Mouse (Mus musculus): ENCODE results near the gene Dmwd. TPM values are rescaled to one million over a fixed set of nuclear protein-coding genes. Genes with fewer than 3 reads are reported as not detected.

Dmwd gene
- polyA plus RNA-seq, 1 experiment from 2014 or later: 5.4 TPM

DNA sequence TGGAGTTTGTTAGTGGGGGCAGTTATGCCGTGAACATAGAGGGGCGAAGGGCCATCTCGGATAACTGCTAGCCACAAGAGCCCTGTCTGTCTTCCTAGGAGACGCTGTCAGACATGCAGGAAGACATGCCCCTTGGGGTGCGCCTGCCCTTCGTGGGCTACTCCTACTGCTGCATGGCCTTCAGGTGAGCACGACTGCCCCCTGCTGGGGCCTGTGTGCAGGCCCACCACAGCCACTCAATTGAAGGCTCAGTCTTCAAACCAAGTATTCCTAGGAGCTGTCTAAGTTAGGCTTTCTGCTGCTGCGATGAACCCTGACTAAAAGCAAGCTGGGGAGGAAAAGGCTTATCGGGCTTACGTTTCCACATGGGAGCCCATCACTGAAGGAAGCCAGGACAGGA, 12.8 kb downstream of the Dmwd start:
- no peak overlapping the region for H3K27ac ChIP-seq (ENCODE audit: low read depth, low read length)
- no peak overlapping the region for H3K4me3 ChIP-seq (ENCODE audit: low read depth, low read length)
- H3K4me2 ChIP-seq (replicated peaks; ENCODE audit: low read depth): no peak overlapping the region
- H3K36me3 ChIP-seq (ENCODE audit: control insufficient read depth, insufficient read depth): peaks cover 11% of the 10 kb centered on the region
- no peaks in the 10 kb centered on the region; the same call in none of the 2 replicates for H3K4me1 ChIP-seq (replicated peaks; ENCODE audit: control insufficient read depth, insufficient read depth, low read length)
- H3K9ac ChIP-seq (ENCODE audit: low read depth, low read length): no peak overlapping the region
- ATAC-seq: no peak
- H3K27me3 ChIP-seq (replicated peaks; ENCODE audit: control insufficient read depth, insufficient read depth, low read length): no peaks in the 10 kb centered on the region
- WGBS: 45% methylated on average over 10 of the region's 10 CpGs
- peak; percentile 87 for TF ChIP-seq CTCF (IDR thresholded peaks at IDR 0.05; ENCODE audit: low read depth)
- H3K9me3 ChIP-seq (ENCODE audit: control insufficient read depth): no peaks in the 10 kb centered on the region

GRCm38 (mm10) chr7:19091913-19092312, 15.9 kb downstream of the Dmwd start:
- no peak overlapping the region for H3K4me2 ChIP-seq (replicated peaks; ENCODE audit: low read depth)

DNA sequence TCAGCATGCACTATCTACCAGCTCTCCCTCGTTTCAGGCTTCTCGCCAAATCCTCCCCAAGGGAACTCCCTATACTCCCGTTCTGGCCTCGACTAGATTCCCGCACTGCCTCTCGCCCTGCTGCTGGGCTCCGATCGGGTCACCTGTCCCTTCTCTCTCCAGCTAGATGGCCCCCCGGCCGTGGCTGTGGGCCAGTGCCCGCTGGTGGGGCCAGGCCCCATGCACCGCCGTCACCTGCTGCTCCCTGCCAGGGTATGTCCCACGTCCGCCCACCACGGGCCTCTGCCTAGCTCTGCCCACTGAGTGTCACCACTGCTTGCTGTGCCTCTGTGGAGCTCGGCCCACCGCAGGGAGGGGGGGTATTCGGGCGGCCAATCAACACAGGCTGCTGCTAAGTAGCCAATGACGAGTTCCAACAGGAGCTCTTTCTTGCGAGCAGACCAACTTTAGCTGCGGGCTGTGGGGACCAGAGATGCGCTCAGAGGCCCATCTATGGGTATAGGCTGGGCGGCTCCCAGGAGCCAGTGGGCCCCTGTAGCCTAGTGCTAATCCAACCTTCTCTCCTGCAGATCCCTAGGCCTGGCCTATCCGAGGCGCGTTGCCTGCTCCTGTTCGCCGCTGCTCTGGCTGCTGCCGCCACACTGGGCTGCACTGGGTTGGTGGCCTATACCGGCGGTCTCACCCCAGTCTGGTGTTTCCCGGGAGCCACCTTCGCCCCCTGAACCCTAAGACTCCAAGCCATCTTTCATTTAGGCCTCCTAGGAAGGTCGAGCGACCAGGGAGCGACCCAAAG, 16.6 kb downstream of the Dmwd start:
- no peak overlapping the region; the same call in 1 of the 2 replicates for H3K27ac ChIP-seq (ENCODE audit: low read depth, low read length)
- WGBS: 18% methylated on average over 38 of the region's 38 CpGs
- TF ChIP-seq CTCF (IDR thresholded peaks at IDR 0.05; ENCODE audit: low read depth): no peak
- peak overlapping the region; percentile 63 for H3K4me3 ChIP-seq (ENCODE audit: low read depth, low read length)
- no peak overlapping the region for H3K9ac ChIP-seq (ENCODE audit: low read depth, low read length)
- H3K36me3 ChIP-seq (ENCODE audit: control insufficient read depth, insufficient read depth): peaks cover 7% of the 10 kb centered on the region; the same call in 1 of the 2 replicates
- H3K9me3 ChIP-seq (ENCODE audit: control insufficient read depth): no peaks in the 10 kb centered on the region
- H3K27me3 ChIP-seq (replicated peaks; ENCODE audit: control insufficient read depth, insufficient read depth, low read length): no peaks in the 10 kb centered on the region
- H3K4me1 ChIP-seq (replicated peaks; ENCODE audit: control insufficient read depth, insufficient read depth, low read length): peaks cover 6% of the 10 kb centered on the region
- no peak for ATAC-seq
- H3K4me2 ChIP-seq (replicated peaks; ENCODE audit: low read depth): peak overlapping the region; percentile 95

More at GRCm38 (mm10) chr7:19091913-19092312, 15.9 kb downstream of the Dmwd start:
- 69% methylated on average over 17 of the region's 17 CpGs for WGBS
- ATAC-seq: no peak
- Histone ChIP-seq H3K4me3 (ENCODE audit: low read depth, low read length) (no peak overlapping the region), H3K36me3 (ENCODE audit: control insufficient read depth, insufficient read depth) (peaks cover 11% of the 10 kb centered on the region), H3K27me3 (replicated peaks; ENCODE audit: control insufficient read depth, insufficient read depth, low read length) (no peaks in the 10 kb centered on the region), H3K4me1 (replicated peaks; ENCODE audit: control insufficient read depth, insufficient read depth, low read length) (peaks cover 3% of the 10 kb centered on the region), H3K9ac (ENCODE audit: low read depth, low read length) (no peak overlapping the region), H3K9me3 (ENCODE audit: control insufficient read depth) (no peaks in the 10 kb centered on the region), H3K27ac (ENCODE audit: low read depth, low read length) (no peak overlapping the region)
- TF ChIP-seq CTCF (IDR thresholded peaks at IDR 0.05; ENCODE audit: low read depth): no peak

DNA sequence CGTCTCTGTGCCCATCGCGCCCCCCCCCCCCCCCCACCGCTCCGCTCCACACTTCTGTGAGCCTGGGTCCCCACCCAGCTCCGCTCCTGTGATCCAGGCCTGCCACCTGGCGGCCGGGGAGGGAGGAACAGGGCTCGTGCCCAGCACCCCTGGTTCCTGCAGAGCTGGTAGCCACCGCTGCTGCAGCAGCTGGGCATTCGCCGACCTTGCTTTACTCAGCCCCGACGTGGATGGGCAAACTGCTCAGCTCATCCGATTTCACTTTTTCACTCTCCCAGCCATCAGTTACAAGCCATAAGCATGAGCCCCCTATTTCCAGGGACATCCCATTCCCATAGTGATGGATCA, 17.1 kb downstream of the Dmwd start:
- ATAC-seq: peak; percentile 52
- no peak overlapping the region for H3K27ac ChIP-seq (ENCODE audit: low read depth, low read length)
- H3K9me3 ChIP-seq (ENCODE audit: control insufficient read depth): no peaks in the 10 kb centered on the region
- peak overlapping the region; percentile 95 for H3K4me2 ChIP-seq (replicated peaks; ENCODE audit: low read depth)
- no peaks in the 10 kb centered on the region for H3K27me3 ChIP-seq (replicated peaks; ENCODE audit: control insufficient read depth, insufficient read depth, low read length)
- peak; percentile 92 for TF ChIP-seq CTCF (IDR thresholded peaks at IDR 0.05; ENCODE audit: low read depth)
- H3K4me1 ChIP-seq (replicated peaks; ENCODE audit: control insufficient read depth, insufficient read depth, low read length): peaks cover 6% of the 10 kb centered on the region
- H3K4me3 ChIP-seq (ENCODE audit: low read depth, low read length): peak overlapping the region; percentile 63
- H3K36me3 ChIP-seq (ENCODE audit: control insufficient read depth, insufficient read depth): peaks cover 7% of the 10 kb centered on the region; the same call in 1 of the 2 replicates
- WGBS: under 1% methylated on average over 13 of the region's 15 CpGs
- H3K9ac ChIP-seq (ENCODE audit: low read depth, low read length): no peak overlapping the region

DNA sequence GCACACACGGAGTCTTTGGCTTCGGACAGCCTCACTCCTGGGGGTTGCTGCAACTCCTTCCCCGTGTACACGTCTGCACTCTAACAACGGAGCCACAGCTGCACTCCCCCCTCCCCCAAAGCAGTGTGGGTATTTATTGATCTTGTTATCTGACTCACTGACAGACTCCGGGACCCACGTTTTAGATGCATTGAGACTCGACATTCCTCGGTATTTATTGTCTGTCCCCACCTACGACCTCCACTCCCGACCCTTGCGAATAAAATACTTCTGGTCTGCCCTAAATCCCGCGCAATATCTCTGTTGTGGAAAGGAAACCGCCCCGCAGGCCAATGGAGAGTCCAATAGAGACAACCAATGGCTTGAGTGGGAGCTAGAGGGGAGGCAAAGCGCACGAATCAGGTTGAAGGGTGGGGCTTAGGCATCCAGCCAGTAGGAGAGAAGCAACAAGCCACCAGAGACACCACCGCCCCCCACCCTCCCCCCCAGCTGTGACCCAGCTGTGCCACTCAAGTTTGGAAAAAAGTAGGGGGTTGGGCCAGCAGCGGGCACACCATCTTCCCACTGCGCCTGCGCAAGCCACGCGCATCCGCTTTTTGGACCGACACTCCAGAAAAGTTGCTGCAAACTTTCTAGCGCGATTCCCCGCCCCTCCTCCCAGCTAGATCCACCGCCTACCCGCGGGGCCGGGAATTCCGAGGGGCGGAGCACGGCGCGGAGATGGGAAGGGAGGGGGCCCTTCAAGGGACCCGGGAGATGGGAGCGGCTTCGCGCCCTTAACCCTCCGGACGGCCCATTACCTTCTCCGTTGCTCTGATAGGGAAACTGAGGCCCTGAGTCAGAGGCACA, 17.7 kb downstream of the Dmwd start:
- Histone ChIP-seq H3K4me2 (replicated peaks; ENCODE audit: low read depth) (peak overlapping the region; percentile 95), H3K27me3 (replicated peaks; ENCODE audit: control insufficient read depth, insufficient read depth, low read length) (no peaks in the 10 kb centered on the region), H3K4me1 (replicated peaks; ENCODE audit: control insufficient read depth, insufficient read depth, low read length) (peaks cover 6% of the 10 kb centered on the region), H3K9ac (ENCODE audit: low read depth, low read length) (peak overlapping the region; percentile 81), H3K27ac (ENCODE audit: low read depth, low read length) (peak overlapping the region; percentile 93), H3K36me3 (ENCODE audit: control insufficient read depth, insufficient read depth) (peaks cover 7% of the 10 kb centered on the region; the same call in 1 of the 2 replicates), H3K9me3 (ENCODE audit: control insufficient read depth) (no peaks in the 10 kb centered on the region), H3K4me3 (ENCODE audit: low read depth, low read length) (peak overlapping the region; percentile 63)
- under 1% methylated on average over 45 of the region's 45 CpGs for WGBS
- ATAC-seq: peak; percentile 78
- TF ChIP-seq CTCF (IDR thresholded peaks at IDR 0.05; ENCODE audit: low read depth): no peak

DNA sequence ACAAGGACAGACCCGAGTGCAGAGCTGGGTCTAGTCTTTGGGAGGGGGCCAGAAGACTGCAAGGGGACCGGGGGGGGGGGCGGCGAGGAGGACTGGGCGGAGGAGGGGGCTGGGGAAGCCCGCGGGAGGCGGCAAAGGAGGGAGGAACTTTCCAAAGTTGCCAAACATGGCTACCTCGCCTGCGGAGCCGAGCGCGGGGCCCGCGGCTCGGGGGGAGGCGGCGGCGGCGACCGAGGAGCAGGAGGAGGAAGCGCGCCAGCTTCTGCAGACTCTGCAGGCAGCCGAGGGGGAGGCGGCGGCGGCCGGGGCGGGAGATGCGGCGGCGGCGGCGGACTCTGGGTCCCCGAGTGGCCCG, 18.4 kb downstream of the Dmwd start, which contains the start of gene Six5:
Gene Six5, plus strand, starts transcription at position 124 of the 355 bp plus-strand sequence.
- H3K4me3 ChIP-seq (ENCODE audit: low read depth, low read length): peak within 1 kb of the TSS; percentile 63
- H3K4me1 ChIP-seq (replicated peaks; ENCODE audit: control insufficient read depth, insufficient read depth, low read length): peaks cover 6% of the 10 kb centered on the region
- H3K27ac ChIP-seq (ENCODE audit: low read depth, low read length): peak within 1 kb of the TSS; percentile 93
- no peaks in the 10 kb centered on the region for H3K27me3 ChIP-seq (replicated peaks; ENCODE audit: control insufficient read depth, insufficient read depth, low read length)
- peak within 1 kb of the TSS; percentile 95 for H3K4me2 ChIP-seq (replicated peaks; ENCODE audit: low read depth)
- H3K9me3 ChIP-seq (ENCODE audit: control insufficient read depth): no peaks in the 10 kb centered on the region
- no peak for TF ChIP-seq CTCF (IDR thresholded peaks at IDR 0.05; ENCODE audit: low read depth)
- peaks cover 7% of the 10 kb centered on the region; the same call in 1 of the 2 replicates for H3K36me3 ChIP-seq (ENCODE audit: control insufficient read depth, insufficient read depth)
- peak; percentile 28; the same call in 1 of the 2 replicates for ATAC-seq
- WGBS: 1% methylated on average over 25 of the region's 36 CpGs
- peak within 1 kb of the TSS; percentile 81 for H3K9ac ChIP-seq (ENCODE audit: low read depth, low read length)

Measured in intestine, postnatal 0 days (tissue).